Mouse (Mus musculus): ENCODE data around the gene Esx1.

Esx1 gene

DNA sequence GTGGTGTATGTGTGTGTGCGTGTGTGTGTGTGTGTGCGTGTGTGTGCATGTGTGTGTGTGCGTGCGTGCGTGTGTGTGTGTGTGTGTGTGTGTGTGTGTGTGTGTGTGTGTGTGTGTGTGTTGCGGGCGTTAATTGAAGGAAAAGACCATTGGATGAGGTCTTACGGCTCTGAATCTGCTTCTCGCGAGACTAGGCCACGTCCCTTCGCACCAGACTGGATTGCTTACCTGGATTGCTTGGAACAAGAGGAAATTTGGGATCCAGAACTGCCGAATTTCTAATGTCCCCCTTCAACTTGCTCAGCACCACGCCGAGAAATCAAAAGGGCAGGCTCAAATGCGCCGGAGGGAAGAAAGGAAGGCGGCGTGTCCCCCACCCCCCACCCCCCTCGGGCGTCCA, at the start of gene Esx1:
Esx1 (minus strand) TSS at position 366 of the 400 bp plus-strand sequence.
- no peak for DNase-seq (ENCODE audit: inconsistent ontology term)

DNA sequence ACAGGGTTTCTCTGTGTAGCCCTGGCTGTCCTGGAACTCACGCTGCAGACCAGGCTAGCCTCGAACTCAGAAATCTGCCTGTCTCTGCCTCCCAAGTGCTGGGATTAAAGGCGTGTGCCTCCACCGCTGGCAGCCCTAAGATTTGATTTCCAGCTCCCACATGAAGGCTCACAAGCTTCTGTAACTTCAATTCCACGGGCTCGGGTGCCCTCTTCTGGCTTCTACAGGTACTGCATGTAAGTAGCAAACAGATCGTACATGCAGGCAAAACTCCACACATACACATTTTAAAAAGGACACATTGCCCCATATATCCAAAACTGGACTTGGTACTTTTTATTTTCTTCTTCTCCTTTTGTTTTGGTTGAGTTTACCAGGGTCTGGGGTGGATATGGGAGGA, 48.1 kb upstream of the Esx1 start:
- no peak for DNase-seq (ENCODE audit: inconsistent ontology term)

DNA sequence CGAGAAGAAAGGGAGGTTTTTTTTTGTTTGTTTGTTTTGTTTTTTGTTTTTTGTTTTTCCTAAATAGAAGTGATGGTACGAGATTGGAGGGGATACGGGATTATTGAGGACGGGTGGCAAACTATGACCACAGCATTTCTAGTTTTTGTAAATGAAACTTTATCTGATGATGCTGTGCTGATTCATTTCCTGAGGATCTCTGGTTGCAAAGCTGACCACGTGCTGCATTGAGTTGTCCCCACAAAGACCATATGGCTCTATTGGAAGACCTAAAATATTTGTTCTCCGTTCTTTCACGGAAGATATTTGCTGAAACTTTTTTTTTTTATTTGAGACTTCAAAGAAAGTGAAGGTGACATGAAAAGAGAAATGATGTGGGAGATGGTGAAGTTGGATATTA, 45.8 kb upstream of the Esx1 start:
- DNase-seq (ENCODE audit: inconsistent ontology term) = no peak

DNA sequence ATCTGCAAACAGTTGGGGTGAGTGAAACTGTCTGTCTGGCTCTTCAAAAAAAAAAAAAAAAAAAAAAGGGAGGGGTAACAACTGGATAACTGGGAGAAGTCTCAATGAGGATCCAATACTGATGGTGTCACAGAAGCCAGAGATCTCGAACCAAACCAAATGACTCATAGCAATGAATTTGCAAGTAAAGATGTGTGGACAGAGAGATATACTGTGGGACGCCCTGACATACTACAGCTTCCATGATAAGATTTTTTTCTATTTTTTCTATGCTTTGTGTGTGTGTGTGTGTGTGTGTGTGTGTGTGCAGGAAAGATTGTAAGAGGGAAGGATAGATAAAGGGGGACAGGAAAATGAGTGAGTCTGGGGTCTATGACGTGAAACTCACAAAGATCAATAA, 43.7 kb upstream of the Esx1 start:
- no peak for DNase-seq (ENCODE audit: inconsistent ontology term)

DNA sequence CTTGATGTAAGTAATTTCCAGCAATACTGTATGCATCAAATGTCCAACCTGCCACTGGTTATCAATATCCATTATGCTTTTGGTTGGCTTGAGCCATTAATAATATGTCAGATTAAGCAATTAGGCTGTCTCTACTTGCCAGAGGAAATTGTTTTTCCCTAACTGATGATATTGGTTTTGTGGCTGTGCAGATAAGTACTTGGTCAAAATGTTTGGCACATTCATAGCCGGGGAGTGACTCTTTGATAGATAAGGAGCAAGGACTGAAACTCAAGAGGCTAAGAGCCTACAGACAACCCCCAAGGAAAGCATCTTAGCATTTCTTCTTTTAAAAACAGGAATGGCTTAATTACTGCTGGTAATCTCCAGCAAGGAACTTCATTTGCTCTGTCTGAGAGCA, 40.8 kb upstream of the Esx1 start:
- no peak for DNase-seq (ENCODE audit: inconsistent ontology term)

DNA sequence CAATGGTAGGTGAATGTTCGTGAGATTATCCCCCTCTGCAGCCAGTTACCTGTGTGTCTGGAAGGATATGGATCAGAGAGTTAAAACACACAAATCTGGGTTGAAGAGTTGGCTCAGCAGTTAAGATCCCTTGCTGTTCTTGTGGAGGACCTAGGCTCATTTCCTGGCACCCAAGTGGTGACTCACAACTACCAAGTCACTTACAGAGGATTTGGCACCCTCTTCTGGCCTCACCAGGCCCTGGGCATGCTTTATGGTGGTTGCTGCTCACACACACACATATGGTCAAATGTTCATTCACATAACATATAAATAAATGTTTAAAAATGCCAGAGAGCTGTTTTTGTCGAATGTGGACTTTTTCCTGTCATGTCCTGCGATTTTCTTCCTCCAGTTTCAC, 39.1 kb upstream of the Esx1 start:
- no peak for DNase-seq (ENCODE audit: inconsistent ontology term)

DNA sequence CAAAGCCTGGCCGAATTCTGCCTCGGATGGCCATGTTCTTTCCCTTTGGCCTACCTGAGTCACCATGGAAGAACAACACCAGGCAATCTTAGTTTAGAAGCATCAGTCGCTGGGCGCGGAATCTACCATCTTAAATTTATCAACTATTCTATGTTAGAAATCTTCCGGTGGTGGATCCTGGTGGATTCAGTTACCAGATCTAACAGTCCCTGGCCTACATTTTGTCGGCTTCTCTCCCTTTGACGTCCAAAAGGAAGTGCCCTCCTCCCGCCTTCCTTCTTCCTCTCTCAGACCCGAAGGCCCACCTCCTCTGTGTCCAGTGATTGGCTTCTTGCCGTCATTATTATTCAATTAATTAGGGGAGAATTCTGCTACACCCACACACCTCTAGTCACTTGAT, 27.2 kb upstream of the Esx1 start:
- no peak for DNase-seq (ENCODE audit: inconsistent ontology term)

DNA sequence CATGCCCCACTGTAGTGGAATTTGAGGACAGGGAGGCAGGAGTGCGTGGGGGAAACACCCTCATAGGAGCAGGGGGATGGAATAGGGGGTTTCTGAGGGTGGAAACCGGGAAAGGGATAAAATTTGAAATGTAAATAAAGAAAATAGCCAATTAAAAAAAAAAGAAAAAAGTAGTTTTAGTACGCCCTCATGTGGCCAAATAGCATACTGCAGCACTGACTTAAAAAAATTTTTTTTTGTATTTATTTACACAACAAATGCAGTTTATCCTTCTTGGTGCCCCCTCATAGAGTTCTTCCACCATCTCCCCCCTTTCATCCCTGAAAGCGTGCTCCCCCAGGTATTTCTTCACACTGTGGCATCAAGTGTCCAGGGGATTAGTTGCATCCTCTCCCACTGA, 22.8 kb upstream of the Esx1 start:
- no peak for DNase-seq (ENCODE audit: inconsistent ontology term)

DNA sequence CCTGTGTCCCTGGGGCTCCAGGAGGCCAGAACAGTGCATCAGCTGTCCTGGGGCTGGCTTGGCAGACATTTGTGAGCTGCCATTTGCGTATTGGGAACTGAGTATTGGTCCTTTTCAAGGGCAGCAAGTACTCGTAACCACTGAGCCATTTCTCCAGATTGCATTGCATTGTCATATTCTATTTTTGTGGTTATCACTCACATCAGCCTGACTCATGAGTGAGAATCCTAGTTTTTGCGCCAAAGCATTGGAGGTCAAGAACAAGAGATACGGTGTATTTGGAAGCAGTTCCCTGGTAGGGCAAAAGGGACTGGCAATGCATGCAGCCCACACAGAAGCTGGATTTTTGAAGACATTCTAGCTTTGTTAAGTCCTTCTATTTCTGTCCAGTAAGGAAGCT, 21.8 kb upstream of the Esx1 start:
- no peak for DNase-seq (ENCODE audit: inconsistent ontology term)

DNA sequence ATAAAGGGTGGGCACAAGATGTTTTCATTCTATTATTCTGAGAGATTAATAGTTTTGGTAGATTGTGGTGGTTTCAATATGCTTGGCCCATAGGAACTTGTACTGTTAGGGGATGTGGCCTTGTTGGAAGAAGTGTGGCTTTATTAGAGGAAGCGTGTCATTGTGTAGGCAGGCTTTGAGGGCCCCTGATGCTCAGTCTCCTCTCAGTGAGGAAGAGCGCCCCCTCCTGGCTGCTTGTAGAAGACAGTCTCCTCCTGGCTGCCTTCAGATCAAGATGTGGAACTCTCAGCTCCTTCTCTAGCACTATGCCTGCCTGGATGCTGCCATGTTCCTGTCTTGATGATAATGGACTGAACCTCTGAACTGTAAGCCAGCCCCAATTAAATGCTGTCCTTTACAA, 20.7 kb upstream of the Esx1 start:
- DNase-seq (ENCODE audit: inconsistent ontology term) = no peak

DNA sequence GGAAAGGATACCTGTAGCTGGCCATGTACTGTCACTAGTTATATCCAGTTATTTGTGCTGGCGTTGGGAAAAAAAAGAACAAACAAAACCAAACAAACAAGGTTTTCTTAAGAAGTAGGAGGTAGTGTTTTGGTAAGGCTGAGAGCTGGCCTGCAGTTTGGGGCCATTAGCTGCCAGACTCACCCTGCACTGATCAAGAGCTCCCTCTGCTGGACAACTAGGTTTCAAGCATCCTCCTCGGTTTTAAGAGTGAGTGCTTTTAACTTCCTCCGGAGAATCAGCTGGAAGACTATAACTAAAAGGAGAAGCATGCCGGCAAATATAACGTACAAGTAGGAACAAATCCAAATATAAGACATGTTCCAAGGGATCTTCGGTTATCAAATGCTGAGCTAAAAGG, 19.8 kb upstream of the Esx1 start:
- peak; percentile 25 for DNase-seq (ENCODE audit: inconsistent ontology term)

DNA sequence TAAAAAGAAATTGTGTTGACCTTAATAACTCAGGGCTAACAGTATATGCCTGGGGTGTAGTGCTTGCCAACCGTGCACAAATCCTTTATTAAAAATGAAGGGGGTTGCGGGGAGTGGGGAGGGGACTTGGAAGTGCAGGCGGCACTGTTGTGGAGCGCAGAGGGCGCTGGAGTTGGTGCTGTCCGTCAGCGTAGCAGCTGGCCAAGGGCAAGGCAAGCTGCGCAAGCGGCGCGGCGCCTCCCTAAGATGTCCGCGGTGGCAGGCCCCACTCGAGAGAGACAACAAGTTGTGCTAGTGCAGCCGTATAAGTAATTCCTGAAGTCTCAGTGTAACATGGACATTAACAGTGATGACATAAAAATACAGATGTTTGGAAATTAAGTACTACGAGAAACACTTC, 5.7 kb upstream of the Esx1 start:
- no peak for DNase-seq (ENCODE audit: inconsistent ontology term)

DNA sequence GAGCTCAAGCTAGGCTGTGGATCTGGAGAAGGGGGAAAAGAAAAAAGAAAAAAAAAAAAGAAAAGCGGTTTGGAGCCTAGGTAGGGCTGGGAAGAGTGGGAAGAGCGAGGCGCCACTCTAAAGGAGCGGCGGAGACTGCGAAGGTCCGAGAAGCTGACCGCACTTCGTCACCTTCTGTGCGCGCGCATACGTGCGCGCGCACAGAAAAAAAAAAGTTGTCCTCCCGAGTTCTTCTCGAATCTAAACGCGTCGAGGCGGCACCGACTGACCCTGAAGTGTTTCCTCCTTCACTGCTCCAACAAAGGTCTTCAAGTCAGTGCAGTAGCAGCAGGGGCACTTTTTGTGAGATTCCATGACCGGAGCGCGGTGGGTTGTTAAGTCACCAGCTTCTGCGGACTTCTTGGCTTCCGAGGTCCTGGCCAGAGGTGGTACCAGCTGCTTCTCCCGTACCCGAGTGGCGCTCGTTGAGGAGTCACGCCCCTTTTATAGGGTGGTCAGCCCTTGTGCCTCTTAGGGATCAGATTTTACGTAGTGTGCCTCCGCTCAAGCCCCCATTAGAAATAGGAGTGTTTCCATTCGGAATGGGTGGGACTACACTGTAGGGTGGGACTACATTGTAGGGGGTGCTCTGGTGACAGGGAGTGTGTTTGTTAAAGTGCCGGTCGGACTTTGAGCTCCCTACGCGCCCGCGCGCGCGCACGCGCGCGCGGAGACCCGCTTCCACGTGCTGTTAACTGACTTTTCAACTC, 2.0 kb downstream of the Esx1 start:
- no peak for DNase-seq (ENCODE audit: inconsistent ontology term)

DNA sequence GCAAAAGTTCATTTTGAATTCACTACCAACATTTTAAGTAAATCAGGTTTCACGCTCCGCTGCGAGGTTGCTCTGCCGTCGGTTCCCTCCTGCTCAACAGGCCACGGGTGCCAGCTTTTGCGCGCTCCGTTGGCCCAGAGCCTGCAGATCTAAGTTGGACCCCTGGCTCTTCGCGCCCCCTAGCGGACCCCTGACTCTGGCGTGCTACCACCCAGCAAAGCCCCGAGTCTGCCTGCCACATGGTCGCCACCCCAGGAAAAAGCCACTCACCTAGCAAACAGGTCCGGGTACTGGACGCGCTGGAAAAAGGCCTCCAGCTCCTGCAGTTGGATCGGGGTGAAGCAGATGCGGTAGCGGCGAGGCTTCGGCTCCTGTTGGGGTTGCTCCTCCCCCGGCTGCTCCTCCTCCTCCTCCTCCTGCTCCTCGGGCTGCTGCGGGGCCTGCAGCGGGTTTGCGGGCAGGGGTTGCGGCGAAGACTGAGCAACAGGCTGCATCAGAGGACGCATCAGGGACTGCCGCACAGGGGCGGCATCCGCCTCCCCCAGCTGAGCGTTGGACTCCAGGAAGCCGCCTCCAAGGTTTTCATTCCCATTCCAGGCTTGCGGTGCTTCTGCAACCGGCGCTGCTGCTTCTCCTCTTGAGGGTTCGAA, 3.7 kb downstream of the Esx1 start:
- peak; percentile 20 for DNase-seq (ENCODE audit: inconsistent ontology term)

DNA sequence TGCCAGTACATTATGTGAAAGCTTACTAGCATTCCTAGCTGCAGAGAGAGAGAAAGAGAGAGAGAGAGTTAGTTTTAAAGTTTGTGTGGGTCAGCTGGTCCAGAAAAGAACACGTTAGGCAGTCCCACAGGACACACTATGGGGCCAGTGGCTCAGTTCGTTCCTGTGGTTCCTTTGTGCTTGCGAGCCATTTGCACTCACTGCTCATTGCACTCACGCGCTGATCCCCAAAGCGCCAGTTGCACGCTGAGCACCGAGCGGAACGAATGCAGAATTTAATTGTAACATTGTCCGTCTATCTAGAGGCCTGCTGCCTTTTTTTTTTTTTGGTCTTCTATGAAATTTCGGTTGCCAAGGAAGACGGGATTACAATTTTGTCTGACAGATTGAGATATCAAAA, 15.4 kb downstream of the Esx1 start:
- no peak for DNase-seq (ENCODE audit: inconsistent ontology term)

DNA sequence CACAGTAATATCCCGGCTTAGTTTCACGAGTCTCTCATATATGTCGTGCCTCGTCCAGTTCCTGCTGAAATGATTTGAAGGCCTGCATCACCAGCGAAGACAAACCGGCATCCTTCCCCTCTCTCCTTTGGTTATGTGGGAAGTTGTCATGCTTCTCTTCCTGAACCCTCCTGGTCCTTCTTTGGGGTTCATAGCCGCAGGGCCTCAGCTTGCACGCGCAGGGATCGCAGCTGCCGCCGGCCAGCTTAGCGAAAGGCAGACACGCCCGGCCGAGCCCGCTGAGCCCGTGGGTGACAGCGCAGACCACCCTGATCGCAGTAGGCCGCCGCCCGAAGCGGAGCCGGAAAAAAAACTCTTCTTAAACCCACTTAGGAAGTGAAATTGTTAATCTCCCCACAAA, 17.4 kb downstream of the Esx1 start:
- no peak for DNase-seq (ENCODE audit: inconsistent ontology term)

All from Muller cell, postnatal 12 days (primary cell).